Mouse (Mus musculus): ENCODE measurements around the gene Mmachc. TPM values are rescaled to one million over a fixed set of nuclear protein-coding genes. Genes with fewer than 3 reads are reported as not detected.

Gene Mmachc
- total and polyA plus RNA-seq, 3 experiments = 10.0 to 32.1 (median 15.4) TPM

- TF ChIP-seq SMC3 (IDR thresholded peaks at IDR 0.05; ENCODE audit: low read depth, low read length) = no peak
- no peak for TF ChIP-seq CHD1 (IDR thresholded peaks at IDR 0.05; ENCODE audit: low read depth, low read length)
- TF ChIP-seq MAZ (IDR thresholded peaks at IDR 0.05; ENCODE audit: low read depth, low read length) = no peak
- no peak for TF ChIP-seq JUN (IDR thresholded peaks at IDR 0.05; ENCODE audit: insufficient read depth, low read depth, low read length)
- TF ChIP-seq MEF2A (IDR thresholded peaks at IDR 0.05; ENCODE audit: borderline replicate concordance, low read depth, low read length) = no peak
- 0 out of 2 replicates have a peak, but pooled peaks have one; percentile 40 for TF ChIP-seq TCF12 (IDR thresholded peaks at IDR 0.05; ENCODE audit: low read depth, low read length)
Measured at GRCm38 (mm10) chr4:116668145-116668544, 40.1 kb downstream of the Mmachc start (continued).

- H3K9me3 ChIP-seq (replicated peaks; ENCODE audit: low read length) = no peaks in the 10 kb centered on the region
- H3K79me2 ChIP-seq (replicated peaks; ENCODE audit: control insufficient read depth, extremely low read depth, insufficient read depth, poor library complexity, severe bottlenecking) = no peaks in the 10 kb centered on the region
- peak; percentile 50 for DNase-seq (ENCODE audit: extremely low read depth)
- peaks cover 9 to 18% of the 10 kb centered on the region in 2 experiments for H3K4me1 ChIP-seq (ENCODE audit: control insufficient read depth in 1 of 2, insufficient read depth in 2 of 2)
- H3K36me3 ChIP-seq (replicated peaks in 1 of 2; ENCODE audit: control insufficient read depth in 1 of 2, insufficient read depth in 1 of 2, low read length in 1 of 2) = no peaks in the 10 kb centered on the region
- peak; percentile 42; the same call in 1 of the 2 replicates for TF ChIP-seq ETS1 (conservative IDR thresholded peaks at IDR 0.05; ENCODE audit: low read depth, low read length)
- no peak for TF ChIP-seq POLR2A (IDR thresholded peaks at IDR 0.05; ENCODE audit: low read depth, low read length)
- 0 out of 2 replicates have a peak, but pooled peaks have one; percentile 13 for TF ChIP-seq TCF12 (IDR thresholded peaks at IDR 0.05; ENCODE audit: low read depth, low read length)
- no peak overlapping the region for H3K4me2 ChIP-seq (ENCODE audit: insufficient read depth, low read depth, poor library complexity, severe bottlenecking)
- in situ Hi-C loops (cut with MboI; ENCODE audit: low pct_ligation_motif_present, low pct_unique_long_range_greater_than_20kb, low sequenced_read_pairs) (no loop called here), dilution Hi-C loops (cut with MboI; ENCODE audit: extremely low pct_ligation_motif_present, extremely low pct_unique_long_range_greater_than_20kb, low sequenced_read_pairs) (no loop called here)
- H3K27me3 ChIP-seq (replicated peaks) = no peaks in the 10 kb centered on the region
- no peak overlapping the region for H3K9ac ChIP-seq (ENCODE audit: insufficient read depth, low read depth)
- H3K27ac ChIP-seq (ENCODE audit: insufficient read depth, low read depth) = no peak overlapping the region
- no peak overlapping the region for H3K4me3 ChIP-seq (replicated peaks in 1 of 3; ENCODE audit: low read depth in 2 of 3, low read length in 2 of 3, poor library complexity in 1 of 3)
Measured at GRCm38 (mm10) chr4:116666625-116667024, 41.6 kb downstream of the Mmachc start.

- no peak for DNase-seq (ENCODE audit: extremely low read depth)
- TF ChIP-seq ZNF384 (IDR thresholded peaks at IDR 0.05; ENCODE audit: low read depth, low read length) (peak; percentile 33; the same call in 1 of the 2 replicates), MAFK (IDR thresholded peaks at IDR 0.05; ENCODE audit: insufficient replicate concordance, low read length) (no peak), ZKSCAN1 (IDR thresholded peaks at IDR 0.05; ENCODE audit: borderline replicate concordance, low read depth, low read length) (no peak), CTCF (conservative IDR thresholded peaks at IDR 0.05 in 1 of 2, IDR thresholded peaks at IDR 0.05 in 1 of 2; ENCODE audit: low read depth in 2 of 2, low read length in 2 of 2) (peak in 1 of 2 experiments; percentile 24; a peak in 2 of 4 replicates), TCF12 (IDR thresholded peaks at IDR 0.05; ENCODE audit: low read depth, low read length) (no peak)
- Histone ChIP-seq H3K9me3 (replicated peaks; ENCODE audit: low read length) (no peaks in the 10 kb centered on the region), H3K4me2 (ENCODE audit: insufficient read depth, low read depth, poor library complexity, severe bottlenecking) (no peak overlapping the region), H3K27ac (ENCODE audit: insufficient read depth, low read depth) (no peak overlapping the region), H3K79me2 (replicated peaks; ENCODE audit: control insufficient read depth, extremely low read depth, insufficient read depth, poor library complexity, severe bottlenecking) (no peaks in the 10 kb centered on the region), H3K4me1 (ENCODE audit: control insufficient read depth in 1 of 2, insufficient read depth in 2 of 2) (peaks cover 2 to 6% of the 10 kb centered on the region in 2 experiments; a peak in 2 of 4 replicates), H3K27me3 (replicated peaks) (no peaks in the 10 kb centered on the region), H3K36me3 (replicated peaks in 1 of 2; ENCODE audit: control insufficient read depth in 1 of 2, insufficient read depth in 1 of 2, low read length in 1 of 2) (no peaks in the 10 kb centered on the region), H3K4me3 (replicated peaks in 1 of 3; ENCODE audit: low read depth in 2 of 3, low read length in 2 of 3, poor library complexity in 1 of 3) (no peak overlapping the region), H3K9ac (ENCODE audit: insufficient read depth, low read depth) (no peak overlapping the region)
- dilution Hi-C loops (cut with MboI; ENCODE audit: extremely low pct_ligation_motif_present, extremely low pct_unique_long_range_greater_than_20kb, low sequenced_read_pairs) = no loop called here
- in situ Hi-C loops (cut with MboI; ENCODE audit: low pct_ligation_motif_present, low pct_unique_long_range_greater_than_20kb, low sequenced_read_pairs) = no loop called here
Measured at GRCm38 (mm10) chr4:116661998-116662397, 46.2 kb downstream of the Mmachc start.

Data from CH12.LX (cell line).